Mouse (Mus musculus) stomach, embryonic 15.5 days (tissue): ENCODE results near the gene Calm2. TPM values are rescaled to one million over a fixed set of nuclear protein-coding genes. Genes with fewer than 3 reads are reported as not detected.
A peak's percentile ranks its signal among the peaks of the same experiment; 100 is the strongest.

Source experiments
- ATAC-seq: fragments of 200-750 bp; cut with Nextera tagmentation; 2 replicates; pipeline ENCODE4 v1.8.0; 2017; ENCODE audit warnings: low read depth, moderate number of reproducible peaks, moderate TSS enrichment; ENCODE audit not compliant: insufficient read depth, low FRiP score
- H3K27ac ChIP-seq: fragments of 300-500 bp; sonication (generic); 2 replicates; pipeline ENCODE4 v1.5.1; 2015; ENCODE audit warnings: mild to moderate bottlenecking, inconsistent platforms
- H3K27me3 ChIP-seq: fragments of 300-500 bp; sonication (generic); replicated peaks from 2 replicates; pipeline ENCODE4 v1.6.1; 2015; ENCODE audit warnings: inconsistent platforms
- H3K36me3 ChIP-seq: fragments of 300-500 bp; sonication (generic); 2 replicates; pipeline ENCODE4 v1.6.1; 2015; ENCODE audit warnings: inconsistent platforms
- H3K4me1 ChIP-seq: fragments of 300-500 bp; sonication (generic); 2 replicates; pipeline ENCODE4 v1.6.1; 2015; ENCODE audit warnings: inconsistent platforms
- H3K4me2 ChIP-seq: fragments of 300-500 bp; sonication (generic); 2 replicates; pipeline ENCODE4 v1.6.1; 2015; ENCODE audit warnings: mild to moderate bottlenecking, inconsistent platforms
- H3K4me3 ChIP-seq: fragments of 300-500 bp; sonication (generic); replicated peaks from 2 replicates; pipeline ENCODE4 v1.5.1; 2015; ENCODE audit warnings: inconsistent platforms
- H3K9ac ChIP-seq: fragments of 300-500 bp; sonication (generic); 2 replicates; pipeline ENCODE4 v1.6.1; 2015; ENCODE audit warnings: inconsistent platforms
- H3K9me3 ChIP-seq: fragments of 300-500 bp; sonication (generic); 2 replicates; pipeline ENCODE4 v1.6.1; 2016; ENCODE audit warnings: inconsistent platforms
- WGBS: fragments of 180-500 bp; shearing (Covaris S2); methylation state at CpG from one replicate; pipeline ENCODE4 v1.1.7; 2015; 5-methylcytosine and 5-hydroxymethylcytosine counted together
- polyA plus RNA-seq: library from polyadenylated mRNA; unstranded; fragments of >200 nt; fragmentation: Nextera tagmentation; extraction: Ambion mirVana; gene quantifications from 2 replicates; pipeline ENCODE4 v1.2.1, GENCODE M21; 2015

Calm2 gene
- polyA plus RNA-seq, 1 experiment from 2014 or later, result 879 TPM

GRCm38 (mm10) chr17:87457961-87458360 is 11.2 kb upstream of the Calm2 start:
- WGBS, result 50% methylated on average over 7 of the region's 7 CpGs
- ATAC-seq, result no peak
- no peaks in the 10 kb centered on the region for H3K9me3 ChIP-seq
- no peak overlapping the region for H3K4me2 ChIP-seq
- H3K4me3 ChIP-seq, result no peak overlapping the region
- no peaks in the 10 kb centered on the region for H3K36me3 ChIP-seq
- no peak overlapping the region for H3K27ac ChIP-seq
- peaks cover 30% of the 10 kb centered on the region for H3K4me1 ChIP-seq
- no peaks in the 10 kb centered on the region for H3K27me3 ChIP-seq
- no peak overlapping the region for H3K9ac ChIP-seq

DNA sequence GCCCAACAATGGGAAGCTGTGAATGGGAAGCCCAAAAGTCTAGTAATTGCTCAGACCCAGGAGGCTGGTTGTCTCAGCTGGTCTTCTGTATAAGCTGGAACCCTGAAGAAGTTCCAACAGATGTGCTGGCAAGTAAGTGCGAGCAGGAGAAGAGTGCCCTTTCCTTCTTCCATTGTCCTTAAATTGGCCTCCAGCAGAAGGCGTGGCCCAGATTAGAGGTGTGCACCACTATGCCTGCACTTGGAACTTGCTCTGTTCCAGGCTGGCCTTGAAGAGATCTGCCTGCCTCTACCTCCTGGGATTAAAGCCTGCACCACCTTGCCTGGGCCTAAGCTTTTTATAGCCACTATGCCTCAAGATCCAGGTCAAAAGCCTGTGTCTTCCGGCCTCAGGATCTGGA is 7.4 kb upstream of the Calm2 start:
- no peak overlapping the region for H3K4me3 ChIP-seq
- H3K4me2 ChIP-seq, result no peak overlapping the region
- peaks cover 9% of the 10 kb centered on the region for H3K4me1 ChIP-seq
- no peak for ATAC-seq
- no peaks in the 10 kb centered on the region for H3K36me3 ChIP-seq
- no peak overlapping the region for H3K9ac ChIP-seq
- no peaks in the 10 kb centered on the region for H3K9me3 ChIP-seq
- H3K27ac ChIP-seq, result no peak overlapping the region
- H3K27me3 ChIP-seq, result no peaks in the 10 kb centered on the region
- 79% methylated on average over 3 of the region's 3 CpGs for WGBS

DNA sequence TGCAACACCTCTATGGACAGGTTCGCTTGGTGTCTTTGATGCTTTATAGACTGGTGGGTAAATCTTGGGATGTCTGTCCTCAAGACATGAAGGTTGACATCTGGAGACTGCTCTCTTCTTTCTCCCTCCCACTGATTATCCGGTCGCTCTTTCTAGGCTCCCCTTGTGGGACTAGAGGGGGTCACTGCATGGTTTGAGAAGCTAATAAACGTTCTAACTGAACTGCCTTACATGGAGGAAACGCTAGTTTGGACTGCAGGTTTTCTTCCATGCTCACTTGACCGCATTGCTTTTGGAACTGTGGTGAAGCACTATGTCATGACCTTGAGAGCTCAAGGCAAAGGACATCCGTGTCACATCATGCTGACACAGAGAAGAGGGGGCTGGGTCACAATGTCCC is 6.6 kb upstream of the Calm2 start:
- no peak overlapping the region for H3K4me2 ChIP-seq
- no peak for ATAC-seq
- H3K36me3 ChIP-seq, result no peaks in the 10 kb centered on the region
- no peak overlapping the region for H3K27ac ChIP-seq
- H3K9ac ChIP-seq, result no peak overlapping the region
- 84% methylated on average over 7 of the region's 7 CpGs for WGBS
- H3K4me3 ChIP-seq, result no peak overlapping the region
- 0 out of 2 replicates have a peak, but pooled peaks cover 2% of the 10 kb centered on the region for H3K4me1 ChIP-seq
- no peaks in the 10 kb centered on the region for H3K27me3 ChIP-seq
- H3K9me3 ChIP-seq, result no peaks in the 10 kb centered on the region

- H3K4me2 ChIP-seq, result no peak overlapping the region
- WGBS, result 78% methylated on average over 8 of the region's 8 CpGs
- H3K27me3 ChIP-seq, result no peaks in the 10 kb centered on the region
- no peaks in the 10 kb centered on the region for H3K9me3 ChIP-seq
- H3K36me3 ChIP-seq, result no peaks in the 10 kb centered on the region
- no peak overlapping the region for H3K4me3 ChIP-seq
- peaks cover 5% of the 10 kb centered on the region; the same call in 1 of the 2 replicates for H3K4me1 ChIP-seq
- H3K9ac ChIP-seq, result no peak overlapping the region
- ATAC-seq, result no peak
- no peak overlapping the region for H3K27ac ChIP-seq
These were observed 2.1 kb upstream of the Calm2 start for GRCm38 (mm10) chr17:87448881-87449280.

DNA sequence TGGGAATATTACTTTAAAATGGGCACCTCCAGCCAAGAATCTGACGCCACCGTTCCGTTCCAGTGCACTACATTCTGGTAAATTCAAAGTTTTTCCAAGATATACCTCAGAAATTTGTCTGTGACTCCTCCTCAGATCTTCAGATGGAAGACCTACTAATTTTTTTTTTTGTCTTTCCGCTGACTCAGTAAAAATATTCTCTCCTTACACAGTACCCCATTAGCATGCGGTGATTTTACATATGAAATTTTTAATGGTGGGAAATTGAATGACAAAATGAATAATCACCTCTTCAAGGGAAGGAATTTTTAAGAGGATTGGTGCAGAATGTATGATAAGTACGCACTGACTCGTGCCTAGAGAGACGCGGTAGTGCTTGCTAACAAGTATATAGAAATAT is 1.6 kb upstream of the Calm2 start:
- H3K4me3 ChIP-seq, result no peak overlapping the region
- 86% methylated on average over 9 of the region's 9 CpGs for WGBS
- H3K36me3 ChIP-seq, result no peaks in the 10 kb centered on the region
- H3K9me3 ChIP-seq, result no peaks in the 10 kb centered on the region
- no peak overlapping the region for H3K4me2 ChIP-seq
- H3K9ac ChIP-seq, result no peak overlapping the region
- H3K27ac ChIP-seq, result no peak overlapping the region
- H3K4me1 ChIP-seq, result peaks cover 5% of the 10 kb centered on the region; the same call in 1 of the 2 replicates
- no peaks in the 10 kb centered on the region for H3K27me3 ChIP-seq
- no peak for ATAC-seq

GRCm38 (mm10) chr17:87447612-87448200 is 971 bp upstream of the Calm2 start:
- H3K4me3 ChIP-seq, result peak overlapping the region; percentile 89
- ATAC-seq, result no peak
- no peaks in the 10 kb centered on the region for H3K27me3 ChIP-seq
- H3K9ac ChIP-seq, result peak overlapping the region; percentile 11; the same call in 1 of the 2 replicates
- H3K9me3 ChIP-seq, result no peaks in the 10 kb centered on the region
- no peaks in the 10 kb centered on the region for H3K36me3 ChIP-seq
- H3K4me2 ChIP-seq, result peak overlapping the region; percentile 57
- H3K27ac ChIP-seq, result peak overlapping the region; percentile 96; the same call in 1 of the 2 replicates
- WGBS, result 51% methylated on average over 12 of the region's 12 CpGs
- peaks cover 5% of the 10 kb centered on the region; the same call in 1 of the 2 replicates for H3K4me1 ChIP-seq

GRCm38 (mm10) chr17:87445917-87446766 is 593 bp downstream of the Calm2 start:
- Histone ChIP-seq H3K27ac (peak overlapping the region; percentile 96), H3K9ac (peak overlapping the region; percentile 92), H3K4me1 (peaks cover 5% of the 10 kb centered on the region; the same call in 1 of the 2 replicates), H3K4me3 (peak overlapping the region; percentile 89), H3K4me2 (peak overlapping the region; percentile 66), H3K9me3 (no peaks in the 10 kb centered on the region), H3K36me3 (no peaks in the 10 kb centered on the region), H3K27me3 (no peaks in the 10 kb centered on the region)
- peak; percentile 63 for ATAC-seq
- under 1% methylated on average over 63 of the region's 86 CpGs for WGBS

- Histone ChIP-seq H3K4me3 (peak overlapping the region; percentile 89), H3K4me1 (peaks cover 5% of the 10 kb centered on the region; the same call in 1 of the 2 replicates), H3K9ac (peak overlapping the region; percentile 92; the same call in 1 of the 2 replicates), H3K36me3 (no peaks in the 10 kb centered on the region), H3K9me3 (no peaks in the 10 kb centered on the region), H3K27ac (peak overlapping the region; percentile 96), H3K4me2 (peak overlapping the region; percentile 66), H3K27me3 (no peaks in the 10 kb centered on the region)
- no peak for ATAC-seq
- WGBS, result under 1% methylated on average over 13 of the region's 13 CpGs
These were observed 1.3 kb downstream of the Calm2 start for GRCm38 (mm10) chr17:87445337-87445916.

DNA sequence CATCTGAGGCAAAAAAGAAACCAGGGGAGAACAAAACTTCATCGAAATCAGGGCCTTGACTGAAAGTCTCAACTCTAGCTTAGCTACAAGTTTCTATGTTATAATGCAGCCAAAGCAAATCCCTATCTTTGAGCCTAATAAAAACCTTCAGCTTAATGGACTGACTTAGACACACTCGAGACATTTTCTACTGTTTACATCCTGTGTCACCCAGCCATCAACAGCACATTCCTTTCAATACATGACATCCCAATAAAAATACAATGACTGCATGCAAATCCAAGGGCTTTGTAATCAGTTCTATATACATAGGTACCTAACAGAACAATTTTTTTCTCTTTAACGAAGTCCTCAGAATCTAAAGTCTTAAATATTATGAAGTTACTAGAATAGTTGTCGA is 2.0 kb downstream of the Calm2 start:
- H3K4me2 ChIP-seq, result peak overlapping the region; percentile 51
- H3K9ac ChIP-seq, result peak overlapping the region; percentile 13; the same call in 1 of the 2 replicates
- no peaks in the 10 kb centered on the region for H3K27me3 ChIP-seq
- peaks cover 9% of the 10 kb centered on the region; the same call in 1 of the 2 replicates for H3K4me1 ChIP-seq
- H3K36me3 ChIP-seq, result no peaks in the 10 kb centered on the region
- WGBS, result 36% methylated on average over 4 of the region's 4 CpGs
- H3K4me3 ChIP-seq, result no peak overlapping the region; the same call in 1 of the 2 replicates
- no peak overlapping the region for H3K27ac ChIP-seq
- no peaks in the 10 kb centered on the region for H3K9me3 ChIP-seq
- ATAC-seq, result no peak

- Histone ChIP-seq H3K4me1 (peaks cover 9% of the 10 kb centered on the region; the same call in 1 of the 2 replicates), H3K27me3 (no peaks in the 10 kb centered on the region), H3K9ac (no peak overlapping the region), H3K36me3 (no peaks in the 10 kb centered on the region), H3K9me3 (no peaks in the 10 kb centered on the region), H3K27ac (no peak overlapping the region), H3K4me2 (no peak overlapping the region), H3K4me3 (no peak overlapping the region)
- WGBS, result 63% methylated on average over 2 of the region's 2 CpGs
- ATAC-seq, result no peak
These were observed 5.2 kb downstream of the Calm2 start for GRCm38 (mm10) chr17:87441537-87441936.

GRCm38 (mm10) chr17:87439441-87439840 is 7.3 kb downstream of the Calm2 start:
- H3K4me2 ChIP-seq, result no peak overlapping the region
- H3K4me1 ChIP-seq, result peaks cover 7% of the 10 kb centered on the region; the same call in 1 of the 2 replicates
- no peak for ATAC-seq

DNA sequence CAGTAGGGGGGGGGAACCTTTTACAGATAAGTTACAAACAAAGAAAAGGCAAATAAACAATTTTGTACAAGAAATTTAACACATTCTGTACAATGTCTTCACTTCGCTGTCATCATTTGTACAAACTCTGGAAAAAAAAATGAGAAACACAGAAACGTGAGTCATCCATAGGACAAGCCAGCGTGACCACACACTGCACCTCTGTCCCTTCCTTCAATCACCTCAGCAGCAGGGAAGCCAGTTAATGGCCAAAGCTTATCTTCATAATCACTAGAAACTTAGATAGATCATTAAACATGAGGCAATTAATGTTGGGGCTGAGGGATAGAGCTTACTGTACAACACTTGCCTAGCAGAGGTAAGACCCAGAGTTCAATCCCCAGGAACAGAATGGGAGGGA is 12.8 kb downstream of the Calm2 start:
- Histone ChIP-seq H3K9me3 (no peaks in the 10 kb centered on the region), H3K9ac (no peak overlapping the region), H3K27ac (no peak overlapping the region), H3K4me1 (no peaks in the 10 kb centered on the region), H3K4me3 (no peak overlapping the region), H3K36me3 (peaks cover 36% of the 10 kb centered on the region), H3K27me3 (no peaks in the 10 kb centered on the region), H3K4me2 (no peak overlapping the region)
- no peak for ATAC-seq
- WGBS, result 92% methylated on average over 3 of the region's 3 CpGs

More at GRCm38 (mm10) chr17:87439441-87439840, 7.3 kb downstream of the Calm2 start:
- Histone ChIP-seq H3K27me3 (no peaks in the 10 kb centered on the region), H3K4me3 (no peak overlapping the region), H3K36me3 (peaks cover 12% of the 10 kb centered on the region), H3K9me3 (no peaks in the 10 kb centered on the region), H3K9ac (no peak overlapping the region), H3K27ac (no peak overlapping the region)
- WGBS, result 69% methylated on average over 2 of the region's 2 CpGs
